Mouse (Mus musculus) midbrain, embryonic 12.5 days (tissue): ENCODE measurements around the gene Emp1. TPM values are rescaled to one million over a fixed set of nuclear protein-coding genes. Genes with fewer than 3 reads are reported as not detected.

Source experiments
- ATAC-seq: fragments of 200-750 bp; cut with Nextera tagmentation; 2 replicates; pipeline ENCODE4 v1.8.0; 2017; ENCODE audit warnings: low read depth, moderate TSS enrichment, moderate library complexity; ENCODE audit not compliant: low FRiP score
- H3K27ac ChIP-seq: fragments of 300-500 bp; sonication (generic); replicated peaks from 2 replicates; pipeline ENCODE4 v1.5.1; 2016; ENCODE audit warnings: mild to moderate bottlenecking
- H3K27me3 ChIP-seq: fragments of 300-500 bp; sonication (generic); 2 replicates; pipeline ENCODE4 v1.6.1; 2016; ENCODE audit warnings: mild to moderate bottlenecking
- H3K36me3 ChIP-seq: fragments of 300-500 bp; sonication (generic); 2 replicates; pipeline ENCODE4 v1.6.1; 2016
- H3K4me1 ChIP-seq: fragments of 300-500 bp; sonication (generic); 2 replicates; pipeline ENCODE4 v1.6.1; 2016
- H3K4me2 ChIP-seq: fragments of 300-500 bp; sonication (generic); replicated peaks from 2 replicates; pipeline ENCODE4 v1.6.1; 2016; ENCODE audit warnings: mild to moderate bottlenecking, moderate library complexity
- H3K4me3 ChIP-seq: fragments of 300-500 bp; sonication (generic); 2 replicates; pipeline ENCODE4 v1.5.1; 2016; ENCODE audit warnings: mild to moderate bottlenecking
- H3K9ac ChIP-seq: fragments of 300-500 bp; sonication (generic); replicated peaks from 2 replicates; pipeline ENCODE4 v1.6.1; 2016; ENCODE audit warnings: mild to moderate bottlenecking, moderate library complexity
- H3K9me3 ChIP-seq: fragments of 300-500 bp; sonication (generic); 2 replicates; pipeline ENCODE4 v1.6.1; 2016; ENCODE audit warnings: mild to moderate bottlenecking
- WGBS: fragments of 180-500 bp; shearing (Covaris S2); methylation state at CpG from one replicate; pipeline ENCODE4 v1.1.7; 2016; 5-methylcytosine and 5-hydroxymethylcytosine counted together
- polyA plus RNA-seq: library from polyadenylated mRNA; unstranded; fragments of >200 nt; fragmentation: Nextera tagmentation; extraction: Ambion mirVana; gene quantifications from 2 replicates; pipeline ENCODE4 v1.2.1, GENCODE M21; 2016

The Emp1 gene
- polyA plus RNA-seq, 1 experiment from 2014 or later = 16.8 TPM

DNA sequence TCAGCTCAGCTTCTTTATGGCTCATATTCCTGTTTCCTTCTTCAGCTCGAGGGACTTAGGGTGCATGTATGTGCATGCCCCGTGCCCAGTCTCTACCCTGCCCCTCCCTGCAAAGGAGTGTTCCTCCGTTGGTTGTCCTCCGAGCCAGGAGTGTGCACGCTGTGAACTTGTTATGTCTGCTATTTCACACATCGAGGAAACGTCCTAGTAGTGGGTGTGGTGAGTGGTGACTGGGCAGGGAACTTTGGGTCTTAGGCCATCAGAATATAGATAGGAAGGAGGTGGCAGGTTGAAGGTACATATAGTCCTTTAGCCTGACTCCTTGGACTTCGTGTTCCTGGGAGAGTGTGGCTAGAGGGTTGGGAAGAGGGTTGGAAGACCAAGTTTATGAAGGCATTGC is 26.4 kb downstream of the Emp1 start:
- Histone ChIP-seq H3K9me3 (no peaks in the 10 kb centered on the region), H3K4me3 (no peak overlapping the region), H3K27me3 (no peaks in the 10 kb centered on the region), H3K4me2 (no peak overlapping the region), H3K9ac (no peak overlapping the region), H3K4me1 (no peaks in the 10 kb centered on the region), H3K36me3 (no peaks in the 10 kb centered on the region), H3K27ac (no peak overlapping the region)
- 86% methylated on average over 8 of the region's 8 CpGs for WGBS
- ATAC-seq = no peak

DNA sequence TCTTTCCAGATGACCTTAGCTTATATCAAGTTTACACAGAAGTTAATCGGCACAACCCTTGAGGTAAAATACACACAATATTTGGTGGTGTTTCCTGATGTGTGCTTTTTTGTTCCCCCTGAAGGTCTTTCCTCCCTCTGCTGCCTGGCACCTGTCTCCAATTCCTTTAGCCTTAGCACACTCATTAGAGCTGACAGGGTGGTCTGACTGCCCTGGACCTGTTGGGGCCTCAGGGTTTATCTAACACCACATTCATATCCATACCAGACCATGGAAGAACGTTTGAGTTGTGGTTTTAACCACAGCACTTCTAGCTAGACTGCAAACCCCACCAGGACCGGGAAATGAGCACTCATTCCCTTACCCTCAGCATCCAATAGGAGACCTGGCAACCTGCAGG is 28.1 kb downstream of the Emp1 start:
- Histone ChIP-seq H3K36me3 (no peaks in the 10 kb centered on the region), H3K4me2 (no peak overlapping the region), H3K9me3 (no peaks in the 10 kb centered on the region), H3K9ac (no peak overlapping the region), H3K27me3 (no peaks in the 10 kb centered on the region), H3K4me3 (no peak overlapping the region), H3K4me1 (no peaks in the 10 kb centered on the region), H3K27ac (no peak overlapping the region)
- no peak for ATAC-seq
- 73% methylated on average over 3 of the region's 3 CpGs for WGBS

DNA sequence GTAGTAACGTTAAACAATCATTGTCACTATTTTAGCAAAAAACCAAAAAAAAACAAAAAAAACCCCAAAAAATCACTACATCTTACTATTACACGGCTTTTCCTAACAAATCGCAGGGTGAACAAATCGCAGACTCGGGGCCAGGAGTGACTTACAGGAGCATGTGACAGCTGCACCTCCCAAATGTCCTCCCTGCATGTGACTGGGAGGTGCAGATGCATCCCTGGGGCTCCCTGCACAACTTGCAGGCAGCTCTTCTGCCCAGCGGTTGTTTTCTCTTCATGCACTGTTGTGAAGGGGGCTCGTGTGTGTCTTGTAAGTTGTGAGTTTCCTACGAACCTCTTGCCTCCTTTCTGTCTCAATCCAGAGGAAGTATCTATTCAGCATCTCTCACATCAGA is 33.0 kb downstream of the Emp1 start:
- ATAC-seq = no peak
- H3K9me3 ChIP-seq = no peaks in the 10 kb centered on the region

DNA sequence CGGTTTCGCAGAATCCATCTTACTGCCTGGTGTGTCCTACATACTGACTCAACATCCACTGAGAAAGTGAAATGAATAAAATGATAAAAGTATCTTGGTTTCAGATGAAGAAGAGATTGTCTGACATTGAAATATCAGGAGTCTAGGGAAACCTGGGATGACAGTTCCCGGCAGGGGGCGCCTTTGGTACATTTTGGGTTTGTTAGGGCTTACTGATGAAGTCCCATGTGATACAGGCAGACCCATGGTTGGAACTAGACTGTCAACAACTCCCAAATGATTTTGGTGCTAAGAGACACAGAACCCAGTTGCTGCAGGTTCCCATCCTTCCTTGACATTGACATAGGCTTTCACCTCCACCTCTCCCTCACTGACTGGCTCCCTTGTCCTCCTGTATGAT is 34.7 kb downstream of the Emp1 start:
- no peaks in the 10 kb centered on the region for H3K36me3 ChIP-seq
- no peaks in the 10 kb centered on the region for H3K27me3 ChIP-seq
- ATAC-seq = no peak
- no peak overlapping the region for H3K27ac ChIP-seq
- 82% methylated on average over 4 of the region's 4 CpGs for WGBS
- H3K9ac ChIP-seq = no peak overlapping the region
- H3K9me3 ChIP-seq = no peaks in the 10 kb centered on the region
- no peak overlapping the region for H3K4me2 ChIP-seq
- no peak overlapping the region for H3K4me3 ChIP-seq
- no peaks in the 10 kb centered on the region for H3K4me1 ChIP-seq

More for the DNA sequence above, 33.0 kb downstream of the Emp1 start:
- H3K4me2 ChIP-seq = no peak overlapping the region
- no peak overlapping the region for H3K4me3 ChIP-seq
- 81% methylated on average over 8 of the region's 8 CpGs for WGBS
- no peaks in the 10 kb centered on the region for H3K27me3 ChIP-seq
- no peaks in the 10 kb centered on the region for H3K4me1 ChIP-seq
- H3K27ac ChIP-seq = no peak overlapping the region
- no peaks in the 10 kb centered on the region for H3K36me3 ChIP-seq
- H3K9ac ChIP-seq = no peak overlapping the region

DNA sequence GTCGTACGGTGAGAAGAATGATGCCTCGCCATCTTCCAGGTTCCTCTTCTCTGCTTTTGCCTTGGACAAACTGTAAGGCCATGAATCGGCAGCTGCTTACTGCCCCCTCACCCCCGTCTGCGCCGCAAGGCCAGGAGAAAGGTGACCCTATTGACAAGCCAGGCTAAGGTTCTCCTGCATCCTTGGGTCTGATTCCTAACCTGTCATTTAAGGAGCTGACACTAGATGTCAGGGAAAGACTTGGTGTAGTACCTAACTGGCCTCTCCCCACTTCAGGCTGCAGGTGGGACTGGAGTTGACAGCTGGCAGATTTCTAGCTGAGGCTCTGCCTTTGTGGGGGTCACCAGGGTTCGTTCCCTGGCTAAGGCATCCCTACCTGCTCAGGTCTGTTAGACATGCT is 35.4 kb downstream of the Emp1 start:
- H3K4me2 ChIP-seq = no peak overlapping the region
- H3K27me3 ChIP-seq = no peaks in the 10 kb centered on the region
- no peaks in the 10 kb centered on the region for H3K36me3 ChIP-seq
- H3K4me3 ChIP-seq = no peak overlapping the region
- no peak overlapping the region for H3K9ac ChIP-seq
- no peaks in the 10 kb centered on the region for H3K9me3 ChIP-seq
- no peak for ATAC-seq
- 88% methylated on average over 8 of the region's 8 CpGs for WGBS
- no peaks in the 10 kb centered on the region for H3K4me1 ChIP-seq
- H3K27ac ChIP-seq = no peak overlapping the region

DNA sequence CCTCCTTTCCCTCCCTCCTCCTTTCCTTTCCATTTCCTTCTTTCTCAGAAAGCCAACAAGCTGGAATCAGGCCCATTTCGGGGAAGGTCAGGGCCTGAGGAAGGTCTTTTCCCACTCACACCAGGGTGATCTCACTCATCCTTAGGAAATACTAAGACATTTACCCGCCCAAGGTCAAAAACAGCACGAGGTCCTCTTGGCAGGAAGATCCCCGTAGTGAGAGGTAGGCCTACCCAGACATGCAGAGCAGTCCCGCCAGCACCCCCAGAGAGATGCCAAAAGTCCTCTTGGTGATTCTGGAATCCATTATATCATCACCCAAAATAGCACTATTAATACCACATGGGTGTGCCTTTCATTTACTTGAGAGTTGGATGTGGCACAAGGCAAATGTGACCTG is 36.5 kb downstream of the Emp1 start:
- Histone ChIP-seq H3K36me3 (no peaks in the 10 kb centered on the region), H3K4me3 (no peak overlapping the region), H3K27ac (no peak overlapping the region), H3K27me3 (no peaks in the 10 kb centered on the region), H3K9me3 (no peaks in the 10 kb centered on the region), H3K4me1 (no peaks in the 10 kb centered on the region), H3K4me2 (no peak overlapping the region), H3K9ac (no peak overlapping the region)
- ATAC-seq = no peak
- WGBS = 70% methylated on average over 5 of the region's 5 CpGs

DNA sequence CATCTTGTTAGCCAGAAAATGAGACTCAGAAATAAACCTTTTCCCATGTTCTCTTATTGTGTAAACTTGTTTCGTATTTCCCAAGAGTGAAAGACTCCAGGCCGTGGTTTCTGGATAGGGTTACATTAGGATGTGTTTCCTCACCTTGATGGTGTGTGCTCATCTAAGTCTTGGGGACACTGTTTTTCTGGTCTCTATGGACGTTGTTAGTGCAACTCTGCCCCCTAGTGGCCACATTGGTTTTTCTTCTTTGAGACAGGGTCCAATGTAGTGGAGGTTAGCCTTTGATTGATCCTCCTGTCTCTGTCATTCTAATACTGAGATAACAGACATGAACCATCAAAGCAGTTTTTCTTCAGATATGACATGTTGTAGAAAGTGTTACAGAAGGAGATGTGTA is 38.0 kb downstream of the Emp1 start:
- Histone ChIP-seq H3K9ac (no peak overlapping the region), H3K4me1 (no peaks in the 10 kb centered on the region), H3K27ac (no peak overlapping the region), H3K4me3 (no peak overlapping the region), H3K27me3 (no peaks in the 10 kb centered on the region), H3K36me3 (no peaks in the 10 kb centered on the region), H3K9me3 (no peaks in the 10 kb centered on the region), H3K4me2 (no peak overlapping the region)
- no peak for ATAC-seq
- WGBS = 50% methylated on average over 3 of the region's 3 CpGs

DNA sequence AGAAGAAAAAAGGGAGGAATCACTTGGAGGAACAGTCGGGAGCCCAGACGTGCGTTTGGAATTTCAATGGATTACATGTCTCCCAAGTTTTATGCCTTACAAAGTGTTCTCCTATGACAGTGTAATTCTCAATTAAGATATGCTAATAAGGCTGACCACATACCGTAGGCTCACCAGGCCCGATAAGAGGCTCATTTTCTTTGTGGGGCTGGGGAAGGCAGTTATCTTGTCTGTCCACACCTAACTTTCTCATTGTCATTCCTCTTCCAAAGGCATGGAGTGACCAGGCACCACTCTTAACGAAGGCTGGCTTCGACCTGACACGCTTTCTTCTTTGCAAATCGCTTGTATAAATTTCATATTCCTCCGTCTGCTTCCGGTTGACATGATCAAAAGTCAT is 42.7 kb downstream of the Emp1 start:
- 86% methylated on average over 11 of the region's 11 CpGs for WGBS
- H3K9ac ChIP-seq = no peak overlapping the region
- H3K4me1 ChIP-seq = 0 out of 2 replicates have a peak, but pooled peaks cover 2% of the 10 kb centered on the region
- H3K36me3 ChIP-seq = no peaks in the 10 kb centered on the region
- H3K4me3 ChIP-seq = no peak overlapping the region
- H3K9me3 ChIP-seq = no peaks in the 10 kb centered on the region
- no peak for ATAC-seq
- H3K27ac ChIP-seq = no peak overlapping the region
- H3K4me2 ChIP-seq = no peak overlapping the region
- H3K27me3 ChIP-seq = no peaks in the 10 kb centered on the region

DNA sequence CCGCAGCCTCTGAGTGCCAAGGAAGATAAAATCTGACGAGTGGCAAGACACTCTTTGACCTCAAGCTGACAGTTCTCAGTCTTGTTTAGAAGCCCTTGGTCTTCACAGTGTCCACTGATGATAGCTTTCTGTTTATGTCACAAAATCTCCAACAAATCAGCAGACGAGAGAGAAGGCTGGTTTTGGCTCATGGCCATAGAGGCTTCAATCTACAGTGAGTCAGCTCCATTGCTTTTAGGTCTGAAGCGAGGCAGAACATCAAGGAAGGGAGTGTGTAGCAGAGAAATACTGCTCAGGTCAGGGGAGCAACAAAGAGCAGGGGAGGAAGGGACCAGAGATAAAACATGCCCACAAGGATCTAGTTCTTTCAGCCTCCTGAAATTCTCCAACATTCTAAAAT is 45.0 kb downstream of the Emp1 start:
- no peaks in the 10 kb centered on the region for H3K27me3 ChIP-seq
- peaks cover 5% of the 10 kb centered on the region; the same call in 1 of the 2 replicates for H3K4me1 ChIP-seq
- H3K4me2 ChIP-seq = no peak overlapping the region
- WGBS = 77% methylated on average over 4 of the region's 4 CpGs
- H3K36me3 ChIP-seq = no peaks in the 10 kb centered on the region
- no peak for ATAC-seq
- no peaks in the 10 kb centered on the region for H3K9me3 ChIP-seq
- no peak overlapping the region for H3K9ac ChIP-seq
- no peak overlapping the region for H3K4me3 ChIP-seq
- H3K27ac ChIP-seq = no peak overlapping the region

DNA sequence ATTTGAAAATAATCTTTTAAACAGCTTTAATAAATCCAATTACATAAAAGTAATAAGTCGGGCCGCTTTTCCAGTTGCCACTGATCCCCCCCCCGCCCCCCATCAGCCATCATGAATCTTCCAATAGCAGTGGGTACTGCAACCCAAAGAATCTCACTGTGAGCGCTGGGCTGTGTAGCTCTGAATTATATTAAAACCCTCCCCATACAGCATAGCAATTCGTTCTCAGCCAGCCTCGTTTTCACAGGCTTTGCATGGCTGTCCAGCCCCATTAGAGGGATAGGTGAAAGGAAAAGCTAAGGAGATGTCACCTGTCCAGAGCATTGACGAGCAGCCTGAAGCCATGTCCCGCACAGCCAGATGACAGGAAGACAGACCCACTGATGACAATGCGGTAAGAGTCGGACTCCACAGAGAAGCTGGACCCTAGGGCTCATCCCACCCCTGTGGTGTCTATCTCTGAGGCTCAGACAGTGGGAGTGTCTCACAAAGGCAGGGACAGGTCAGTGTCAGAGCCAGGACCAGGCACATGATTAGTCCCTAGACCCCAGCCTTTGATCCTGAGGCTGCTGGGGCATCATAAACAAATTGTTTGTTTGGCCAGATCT is 49.5 kb downstream of the Emp1 start:
- no peak overlapping the region for H3K27ac ChIP-seq
- no peaks in the 10 kb centered on the region for H3K36me3 ChIP-seq
- H3K4me1 ChIP-seq = peaks cover 5% of the 10 kb centered on the region; the same call in 1 of the 2 replicates
- H3K27me3 ChIP-seq = no peaks in the 10 kb centered on the region
- peak; percentile 66; the same call in 1 of the 2 replicates for ATAC-seq
- no peaks in the 10 kb centered on the region for H3K9me3 ChIP-seq
- 69% methylated on average over 10 of the region's 10 CpGs for WGBS
- H3K4me2 ChIP-seq = no peak overlapping the region
- H3K9ac ChIP-seq = no peak overlapping the region
- H3K4me3 ChIP-seq = no peak overlapping the region

DNA sequence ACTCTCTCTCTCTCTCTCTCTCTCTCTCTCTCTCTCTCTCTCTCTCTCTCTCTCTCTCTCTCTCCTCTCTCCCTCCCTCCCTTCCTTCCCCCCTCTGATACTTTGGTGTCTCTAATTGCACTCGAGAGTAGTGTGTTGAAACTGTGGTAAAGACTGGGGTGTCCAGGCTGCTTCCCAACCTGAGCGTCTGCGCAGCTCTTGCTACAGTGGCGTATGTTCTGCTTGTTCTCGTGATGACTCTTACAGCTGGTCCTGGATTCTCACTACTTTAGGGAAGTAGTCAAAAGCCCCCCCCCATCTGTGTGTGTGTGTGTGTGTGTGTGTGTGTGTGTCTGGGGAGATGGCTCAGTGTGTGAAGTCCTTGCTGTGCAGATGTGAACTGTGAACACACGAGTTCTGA is 50.3 kb downstream of the Emp1 start:
- Histone ChIP-seq H3K27me3 (no peaks in the 10 kb centered on the region), H3K36me3 (no peaks in the 10 kb centered on the region), H3K9me3 (no peaks in the 10 kb centered on the region), H3K4me2 (no peak overlapping the region), H3K9ac (no peak overlapping the region), H3K27ac (no peak overlapping the region), H3K4me1 (peaks cover 5% of the 10 kb centered on the region; the same call in 1 of the 2 replicates), H3K4me3 (no peak overlapping the region)
- WGBS = 84% methylated on average over 6 of the region's 6 CpGs
- ATAC-seq = no peak

DNA sequence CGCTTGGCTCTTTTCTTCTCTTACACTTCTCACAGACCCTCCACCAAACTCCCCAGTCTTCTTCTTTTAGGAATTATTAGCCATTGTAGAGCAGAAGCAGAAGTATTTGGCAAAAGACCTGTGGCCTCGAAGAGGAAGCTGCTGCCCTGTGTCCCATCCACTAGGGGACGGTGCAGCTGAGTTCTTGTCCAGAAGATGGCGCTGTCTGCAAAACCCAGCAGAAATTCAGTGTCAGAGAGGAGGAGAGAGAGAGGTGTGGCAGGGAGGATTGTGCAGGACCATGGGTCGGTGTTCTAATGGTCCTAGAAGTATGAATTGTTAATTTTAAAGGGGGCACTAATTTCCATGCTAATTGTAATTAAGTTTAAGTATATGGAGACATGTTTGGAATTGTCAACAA is 55.1 kb downstream of the Emp1 start:
- Histone ChIP-seq H3K9me3 (no peaks in the 10 kb centered on the region), H3K27me3 (no peaks in the 10 kb centered on the region), H3K4me1 (no peaks in the 10 kb centered on the region), H3K4me2 (no peak overlapping the region), H3K36me3 (no peaks in the 10 kb centered on the region), H3K27ac (no peak overlapping the region), H3K4me3 (no peak overlapping the region), H3K9ac (no peak overlapping the region)
- ATAC-seq = no peak
- WGBS = 25% methylated on average over 5 of the region's 5 CpGs

DNA sequence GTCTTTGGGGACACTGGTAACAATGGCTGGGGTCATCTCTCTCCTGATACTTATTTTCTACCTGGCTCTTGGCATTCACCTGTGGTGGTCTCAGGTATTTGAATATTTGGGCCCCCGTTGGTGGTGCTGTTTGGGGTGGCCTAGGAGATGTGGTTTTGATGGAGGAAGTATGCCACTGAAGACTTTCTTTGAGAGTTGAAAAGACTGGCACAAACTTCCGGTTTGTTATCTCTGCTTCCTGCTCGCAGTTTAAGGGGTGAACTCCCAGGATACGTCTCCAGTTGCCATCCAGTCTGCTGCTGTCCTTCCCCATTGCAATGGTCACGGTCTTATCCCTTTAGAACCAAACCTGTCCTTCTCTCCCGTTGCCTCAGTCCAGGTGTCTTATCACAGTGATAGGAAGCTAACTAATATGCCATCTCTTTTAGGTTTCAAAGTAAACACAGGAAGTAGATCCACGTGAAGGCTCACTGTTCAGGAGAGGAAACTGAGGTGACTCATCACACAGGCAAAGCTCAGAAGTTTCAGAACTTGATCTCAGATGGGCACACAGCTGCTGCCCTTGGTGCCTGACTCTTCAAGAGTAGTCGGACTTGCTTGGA is 56.0 kb downstream of the Emp1 start:
- Histone ChIP-seq H3K9ac (no peak overlapping the region), H3K4me1 (no peaks in the 10 kb centered on the region), H3K4me2 (no peak overlapping the region), H3K4me3 (no peak overlapping the region), H3K36me3 (no peaks in the 10 kb centered on the region), H3K27me3 (no peaks in the 10 kb centered on the region), H3K9me3 (no peaks in the 10 kb centered on the region), H3K27ac (no peak overlapping the region)
- no peak for ATAC-seq
- 91% methylated on average over 8 of the region's 8 CpGs for WGBS
